Mouse (Mus musculus): Measurements from ENCODE around the gene Myo18b. TPM values are rescaled to one million over a fixed set of nuclear protein-coding genes. Genes with fewer than 3 reads are reported as not detected.

The Myo18b gene
- total and polyA plus RNA-seq, 3 experiments, result not detected

DNA sequence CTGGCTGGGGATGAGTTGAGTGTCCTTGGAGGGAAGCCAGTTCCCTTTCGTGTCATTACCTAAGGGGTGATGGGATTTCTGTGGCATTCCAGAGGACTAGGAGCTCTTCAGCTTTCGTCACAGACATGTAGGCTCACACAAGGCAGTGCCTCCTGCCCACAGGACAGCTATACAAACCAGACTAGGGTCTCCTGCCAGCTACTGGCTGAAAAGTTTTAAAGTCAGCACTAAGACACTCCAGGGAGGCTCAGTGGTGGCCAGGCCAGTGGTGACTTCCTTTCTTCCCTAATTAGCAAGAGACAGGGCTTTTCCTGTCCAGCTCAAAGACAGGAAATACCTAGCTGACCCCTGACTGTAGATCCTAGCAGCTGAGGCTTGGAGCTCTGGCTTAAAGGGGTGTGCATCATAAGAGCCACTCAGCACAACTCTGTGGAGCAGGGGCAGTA is 12.0 kb upstream of the Myo18b start:
- TF ChIP-seq ZKSCAN1 (IDR thresholded peaks at IDR 0.05; ENCODE audit: borderline replicate concordance, low read depth, low read length) (no peak), MXI1 (IDR thresholded peaks at IDR 0.05; ENCODE audit: low read depth, low read length) (no peak), EP300 (IDR thresholded peaks at IDR 0.05; ENCODE audit: low read length) (no peak), USF1 (IDR thresholded peaks at IDR 0.05; ENCODE audit: low read depth, low read length) (no peak), ZMIZ1 (IDR thresholded peaks at IDR 0.05; ENCODE audit: low read depth, low read length) (no peak), JUND (conservative IDR thresholded peaks at IDR 0.05; ENCODE audit: low read depth, low read length) (no peak), CHD2 (IDR thresholded peaks at IDR 0.05; ENCODE audit: low read length) (no peak), RAD21 (IDR thresholded peaks at IDR 0.05; ENCODE audit: low read depth, low read length) (no peak), ELF1 (IDR thresholded peaks at IDR 0.05; ENCODE audit: low read depth, low read length) (no peak), MAZ (IDR thresholded peaks at IDR 0.05; ENCODE audit: low read depth, low read length) (no peak), NELFE (IDR thresholded peaks at IDR 0.05; ENCODE audit: low read depth, low read length) (no peak), UBTF (IDR thresholded peaks at IDR 0.05; ENCODE audit: low read depth, low read length) (no peak), IRF4 (IDR thresholded peaks at IDR 0.05; ENCODE audit: low read depth, low read length) (no peak), TCF12 (IDR thresholded peaks at IDR 0.05; ENCODE audit: low read depth, low read length) (no peak), E2F4 (IDR thresholded peaks at IDR 0.05; ENCODE audit: insufficient replicate concordance, low read depth, low read length) (no peak)
- dilution Hi-C loops (cut with MboI; ENCODE audit: extremely low pct_ligation_motif_present, extremely low pct_unique_long_range_greater_than_20kb, low sequenced_read_pairs), result no loop called here
- in situ Hi-C loops (cut with MboI; ENCODE audit: low pct_ligation_motif_present, low pct_unique_long_range_greater_than_20kb, low sequenced_read_pairs), result no loop called here

GRCm38 (mm10) chr5:112907504-112907903 is 11.3 kb upstream of the Myo18b start:
- Histone ChIP-seq H3K27ac (ENCODE audit: insufficient read depth, low read depth) (no peak overlapping the region), H3K4me2 (ENCODE audit: insufficient read depth, low read depth, poor library complexity, severe bottlenecking) (no peak overlapping the region), H3K9me3 (replicated peaks; ENCODE audit: low read length) (peaks cover 53% of the 10 kb centered on the region), H3K9ac (ENCODE audit: insufficient read depth, low read depth) (no peak overlapping the region), H3K79me2 (replicated peaks; ENCODE audit: control insufficient read depth, extremely low read depth, insufficient read depth, poor library complexity, severe bottlenecking) (no peaks in the 10 kb centered on the region), H3K27me3 (replicated peaks) (no peaks in the 10 kb centered on the region), H3K4me1 (ENCODE audit: control insufficient read depth in 1 of 2, insufficient read depth in 2 of 2) (no peaks in the 10 kb centered on the region), H3K4me3 (replicated peaks in 1 of 3; ENCODE audit: low read depth in 2 of 3, low read length in 2 of 3, poor library complexity in 1 of 3) (no peak overlapping the region), H3K36me3 (replicated peaks in 1 of 2; ENCODE audit: control insufficient read depth in 1 of 2, insufficient read depth in 1 of 2, low read length in 1 of 2) (no peaks in the 10 kb centered on the region)
- dilution Hi-C loops (cut with MboI; ENCODE audit: extremely low pct_ligation_motif_present, extremely low pct_unique_long_range_greater_than_20kb, low sequenced_read_pairs), result no loop called here
- no peak for TF ChIP-seq ZMIZ1 (IDR thresholded peaks at IDR 0.05; ENCODE audit: low read depth, low read length)
- no peak for TF ChIP-seq NRF1 (IDR thresholded peaks at IDR 0.05; ENCODE audit: low read depth, low read length)
- TF ChIP-seq CTCF (conservative IDR thresholded peaks at IDR 0.05 in 1 of 2, IDR thresholded peaks at IDR 0.05 in 1 of 2; ENCODE audit: low read depth in 2 of 2, low read length in 2 of 2), result no peak
- no peak for TF ChIP-seq ELF1 (IDR thresholded peaks at IDR 0.05; ENCODE audit: low read depth, low read length)
- no peak for TF ChIP-seq E2F4 (IDR thresholded peaks at IDR 0.05; ENCODE audit: insufficient replicate concordance, low read depth, low read length)
- in situ Hi-C loops (cut with MboI; ENCODE audit: low pct_ligation_motif_present, low pct_unique_long_range_greater_than_20kb, low sequenced_read_pairs), result no loop called here
- no peak for DNase-seq (ENCODE audit: extremely low read depth)

More for the DNA sequence above, 12.0 kb upstream of the Myo18b start:
- no peak for DNase-seq (ENCODE audit: extremely low read depth)
- Histone ChIP-seq H3K36me3 (replicated peaks in 1 of 2; ENCODE audit: control insufficient read depth in 1 of 2, insufficient read depth in 1 of 2, low read length in 1 of 2) (no peaks in the 10 kb centered on the region), H3K4me2 (ENCODE audit: insufficient read depth, low read depth, poor library complexity, severe bottlenecking) (no peak overlapping the region), H3K79me2 (replicated peaks; ENCODE audit: control insufficient read depth, extremely low read depth, insufficient read depth, poor library complexity, severe bottlenecking) (no peaks in the 10 kb centered on the region), H3K27ac (ENCODE audit: insufficient read depth, low read depth) (no peak overlapping the region), H3K27me3 (replicated peaks) (no peaks in the 10 kb centered on the region), H3K9me3 (replicated peaks; ENCODE audit: low read length) (peaks cover 58% of the 10 kb centered on the region), H3K4me1 (ENCODE audit: control insufficient read depth in 1 of 2, insufficient read depth in 2 of 2) (no peaks in the 10 kb centered on the region), H3K4me3 (replicated peaks in 1 of 3; ENCODE audit: low read depth in 2 of 3, low read length in 2 of 3, poor library complexity in 1 of 3) (no peak overlapping the region), H3K9ac (ENCODE audit: insufficient read depth, low read depth) (no peak overlapping the region)
